Mouse (Mus musculus) ES-Bruce4 (cell line): ENCODE data around the gene C77080. TPM values are rescaled to one million over a fixed set of nuclear protein-coding genes. Genes with fewer than 3 reads are reported as not detected.

Experiments used
- H3K27ac ChIP-seq: 2 replicates; pipeline ENCODE4 v1.5.1; 2012; ENCODE audit warnings: low read length, inconsistent platforms; ENCODE audit not compliant: insufficient read depth
- H3K27me3 ChIP-seq: 2 replicates; pipeline ENCODE4 v1.6.1; 2012; ENCODE audit warnings: mild to moderate bottlenecking, low read length, inconsistent platforms; ENCODE audit not compliant: control insufficient read depth, poor library complexity, insufficient read depth, severe bottlenecking
- H3K36me3 ChIP-seq: 2 replicates; pipeline ENCODE4 v1.6.1; 2012; ENCODE audit warnings: inconsistent platforms, mild to moderate bottlenecking, low read length, moderate library complexity; ENCODE audit not compliant: control insufficient read depth, poor library complexity, insufficient read depth, severe bottlenecking
- H3K4me1 ChIP-seq: one replicate; pipeline ENCODE4 v1.8.1; 2011; ENCODE audit warnings: low read length; ENCODE audit not compliant: control insufficient read depth, insufficient read depth
- H3K4me3 ChIP-seq: 2 replicates; pipeline ENCODE4 v1.5.1; 2011; ENCODE audit warnings: low read depth, mild to moderate bottlenecking, low read length
- H3K9ac ChIP-seq: 2 replicates; pipeline ENCODE4 v1.6.1; 2012; ENCODE audit warnings: low read depth, mild to moderate bottlenecking, inconsistent platforms; ENCODE audit not compliant: poor library complexity, severe bottlenecking
- H3K9me3 ChIP-seq: replicated peaks from 2 replicates; pipeline ENCODE4 v1.6.1; 2012; ENCODE audit warnings: mild to moderate bottlenecking, low read length, inconsistent platforms; ENCODE audit not compliant: control insufficient read depth, poor library complexity, insufficient read depth, severe bottlenecking
- CTCF ChIP-seq: IDR thresholded peaks from one replicate; pipeline ENCODE4 v1.8.1; 2011; ENCODE audit warnings: low read depth, low read length
- EP300 ChIP-seq: IDR thresholded peaks from 2 replicates; pipeline ENCODE4 v1.6.1; 2011; ENCODE audit warnings: low read depth, low read length; ENCODE audit not compliant: insufficient read depth
- POLR2A ChIP-seq: IDR thresholded peaks from one replicate; pipeline ENCODE4 v1.8.1; 2011; ENCODE audit warnings: low read length; ENCODE audit not compliant: insufficient read depth
- polyA plus RNA-seq: library from polyadenylated mRNA; stranded (reverse); fragments of >200 nt; gene quantifications from 2 replicates; pipeline ENCODE4 v1.2.4, GENCODE M21; 2011; ENCODE audit warnings: low read depth; ENCODE audit not compliant: missing spikeins, insufficient read depth, insufficient read length

The C77080 gene
- polyA plus RNA-seq, 1 experiment: 50.2 TPM

- Histone ChIP-seq H3K4me1 (no peaks in the 10 kb centered on the region), H3K4me3 (no peak overlapping the region), H3K9me3 (no peaks in the 10 kb centered on the region), H3K36me3 (no peaks in the 10 kb centered on the region), H3K9ac (no peak overlapping the region), H3K27me3 (no peaks in the 10 kb centered on the region), H3K27ac (no peak overlapping the region)
- TF ChIP-seq CTCF (peak; percentile 99), EP300 (peak; percentile 46; the same call in 1 of the 2 replicates), POLR2A (no peak)
Measured at GRCm38 (mm10) chr4:129276453-129276865, 15.3 kb upstream of the C77080 start.

- Histone ChIP-seq H3K36me3 (no peaks in the 10 kb centered on the region), H3K4me3 (peak overlapping the region; percentile 33), H3K9me3 (no peaks in the 10 kb centered on the region), H3K27ac (no peak overlapping the region; the same call in 1 of the 2 replicates), H3K9ac (no peak overlapping the region), H3K27me3 (no peaks in the 10 kb centered on the region), H3K4me1 (no peaks in the 10 kb centered on the region)
- TF ChIP-seq POLR2A (no peak), CTCF (no peak), EP300 (no peak)
Measured at GRCm38 (mm10) chr4:129272756-129273046, 11.5 kb upstream of the C77080 start.

GRCm38 (mm10) chr4:129271991-129272755, 11.0 kb upstream of the C77080 start:
- Histone ChIP-seq H3K9ac (peak overlapping the region; percentile 26), H3K4me1 (no peaks in the 10 kb centered on the region), H3K27ac (peak overlapping the region; percentile 68), H3K36me3 (no peaks in the 10 kb centered on the region), H3K9me3 (no peaks in the 10 kb centered on the region), H3K27me3 (no peaks in the 10 kb centered on the region), H3K4me3 (peak overlapping the region; percentile 60)
- peak; percentile 69 for TF ChIP-seq POLR2A
- TF ChIP-seq CTCF: no peak
- 0 out of 2 replicates have a peak, but pooled peaks have one; percentile 59 for TF ChIP-seq EP300

- H3K36me3 ChIP-seq: no peaks in the 10 kb centered on the region
- H3K27me3 ChIP-seq: no peaks in the 10 kb centered on the region
- no peak overlapping the region for H3K4me3 ChIP-seq
- TF ChIP-seq POLR2A (no peak), EP300 (no peak), CTCF (no peak)
- no peak overlapping the region for H3K27ac ChIP-seq
- no peaks in the 10 kb centered on the region for H3K9me3 ChIP-seq
- peaks cover 10% of the 10 kb centered on the region for H3K4me1 ChIP-seq
- H3K9ac ChIP-seq: no peak overlapping the region
Measured at GRCm38 (mm10) chr4:129268698-129269097, 7.5 kb upstream of the C77080 start.

- Histone ChIP-seq H3K36me3 (no peaks in the 10 kb centered on the region), H3K27me3 (no peaks in the 10 kb centered on the region), H3K4me3 (no peak overlapping the region), H3K4me1 (peaks cover 10% of the 10 kb centered on the region), H3K9ac (no peak overlapping the region), H3K9me3 (no peaks in the 10 kb centered on the region), H3K27ac (peak overlapping the region; percentile 67)
- TF ChIP-seq CTCF (no peak), EP300 (no peak), POLR2A (no peak)
Measured at GRCm38 (mm10) chr4:129266821-129267220, 5.6 kb upstream of the C77080 start.

GRCm38 (mm10) chr4:129266191-129266590, 5.0 kb upstream of the C77080 start:
- TF ChIP-seq CTCF (no peak), EP300 (peak; percentile 19; the same call in 1 of the 2 replicates), POLR2A (no peak)
- Histone ChIP-seq H3K9me3 (no peaks in the 10 kb centered on the region), H3K4me3 (no peak overlapping the region), H3K9ac (0 out of 2 replicates have a peak overlapping the region, but pooled peaks have one; percentile 12), H3K27ac (peak overlapping the region; percentile 77), H3K4me1 (peaks cover 10% of the 10 kb centered on the region), H3K36me3 (no peaks in the 10 kb centered on the region), H3K27me3 (no peaks in the 10 kb centered on the region)
